Mouse (Mus musculus) neural tube, embryonic 14.5 days (tissue): ENCODE measurements around the gene Pan2. TPM values are rescaled to one million over a fixed set of nuclear protein-coding genes. Genes with fewer than 3 reads are reported as not detected.
"Not testable (repeated sequence)": the region's sequence is repeated elsewhere in the genome, so short reads cannot be mapped to it uniquely, and the experiment has no call there.

Experiments
- ATAC-seq: fragments of 200-750 bp; cut with Nextera tagmentation; 2 replicates; pipeline ENCODE4 v1.8.0; 2017; ENCODE audit warnings: low read depth, mild to moderate bottlenecking, moderate TSS enrichment, moderate library complexity
- H3K27ac ChIP-seq: fragments of 300-500 bp; sonication (generic); 2 replicates; pipeline ENCODE4 v1.5.1; 2014; ENCODE audit warnings: low read depth, mild to moderate bottlenecking, control low read depth, low read length, moderate library complexity, mixed read lengths
- H3K27me3 ChIP-seq: fragments of 300-500 bp; sonication (generic); 2 replicates; pipeline ENCODE4 v1.6.1; 2014; ENCODE audit warnings: low read length; ENCODE audit not compliant: control insufficient read depth, insufficient read depth
- H3K36me3 ChIP-seq: fragments of 300-500 bp; sonication (generic); 2 replicates; pipeline ENCODE4 v1.6.1; 2014; ENCODE audit warnings: low read length, mixed read lengths; ENCODE audit not compliant: control insufficient read depth, insufficient read depth
- H3K4me1 ChIP-seq: fragments of 300-500 bp; sonication (generic); 2 replicates; pipeline ENCODE4 v1.6.1; 2014; ENCODE audit warnings: low read length; ENCODE audit not compliant: control insufficient read depth, insufficient read depth
- H3K4me2 ChIP-seq: fragments of 300-500 bp; sonication (generic); 2 replicates; pipeline ENCODE4 v1.6.1; 2014; ENCODE audit warnings: mild to moderate bottlenecking, low read depth, low read length, control low read depth
- H3K4me3 ChIP-seq: fragments of 300-500 bp; sonication (generic); 2 replicates; pipeline ENCODE4 v1.5.1; 2014; ENCODE audit warnings: low read depth, low read length, control low read depth, mixed read lengths
- H3K9ac ChIP-seq: fragments of 300-500 bp; sonication (generic); replicated peaks from 2 replicates; pipeline ENCODE4 v1.6.1; 2014; ENCODE audit warnings: low read depth, mild to moderate bottlenecking, control low read depth, low read length, mixed read lengths
- H3K9me3 ChIP-seq: fragments of 300-500 bp; sonication (generic); 2 replicates; pipeline ENCODE4 v1.6.1; 2016; ENCODE audit warnings: low read length; ENCODE audit not compliant: control insufficient read depth
- WGBS: fragments of 180-500 bp; shearing (Covaris S2); extraction: QIAGEN DNeasy Blood & Tissue Kit; methylation state at CpG from one replicate; pipeline ENCODE4 v1.1.7; 2014; 5-methylcytosine and 5-hydroxymethylcytosine counted together
- polyA plus RNA-seq: library from polyadenylated mRNA; unstranded; fragments of >200 nt; fragmentation: Nextera tagmentation; extraction: Ambion mirVana; gene quantifications from 2 replicates; pipeline ENCODE4 v1.2.1, GENCODE M21; 2014

Pan2 gene
- 19.0 and 21.4 TPM in 2 replicates for polyA plus RNA-seq

- Histone ChIP-seq H3K4me3 (peak within 1 kb of the TSS; percentile 61), H3K9me3 (no peaks in the 10 kb centered on the region), H3K4me1 (peaks cover 17% of the 10 kb centered on the region), H3K36me3 (no peaks in the 10 kb centered on the region), H3K27ac (peak within 1 kb of the TSS; percentile 96), H3K4me2 (peak within 1 kb of the TSS; percentile 80), H3K27me3 (no peaks in the 10 kb centered on the region), H3K9ac (peak within 1 kb of the TSS; percentile 90)
- WGBS = 1% methylated on average over 37 of the region's 37 CpGs
- ATAC-seq = peak; percentile 99
Observed at GRCm38 (mm10) chr10:128303126-128304021, at the start of gene Pan2. TSS of gene Pan2 (plus strand) at chr10:128303335.

GRCm38 (mm10) chr10:128253677-128254255, 49.4 kb upstream of the Pan2 start, which contains the start of gene Apon:
TSS of gene Apon (plus strand) at chr10:128254096.
- Histone ChIP-seq H3K4me3 (no peak within 1 kb of the TSS), H3K9ac (no peak within 1 kb of the TSS), H3K4me1 (no peaks in the 10 kb centered on the region), H3K36me3 (peaks cover 16% of the 10 kb centered on the region), H3K27me3 (no peaks in the 10 kb centered on the region), H3K9me3 (no peaks in the 10 kb centered on the region), H3K27ac (no peak within 1 kb of the TSS), H3K4me2 (no peak within 1 kb of the TSS)
- ATAC-seq = no peak
- WGBS = 90% methylated on average over 4 of the region's 4 CpGs

GRCm38 (mm10) chr10:128255925-128256324, 47.2 kb upstream of the Pan2 start:
- Histone ChIP-seq H3K27ac (no peak overlapping the region), H3K4me1 (no peaks in the 10 kb centered on the region), H3K4me3 (no peak overlapping the region), H3K27me3 (no peaks in the 10 kb centered on the region), H3K9ac (no peak overlapping the region), H3K9me3 (no peaks in the 10 kb centered on the region), H3K4me2 (no peak overlapping the region), H3K36me3 (0 out of 2 replicates have a peak, but pooled peaks cover 4% of the 10 kb centered on the region)
- no peak for ATAC-seq
- 89% methylated on average over 8 of the region's 8 CpGs for WGBS

- ATAC-seq = no peak
- WGBS = 73% methylated on average over 8 of the region's 8 CpGs
- Histone ChIP-seq H3K9ac (no peak overlapping the region), H3K36me3 (0 out of 2 replicates have a peak, but pooled peaks cover 4% of the 10 kb centered on the region), H3K4me3 (no peak overlapping the region), H3K27ac (no peak overlapping the region), H3K4me2 (no peak overlapping the region), H3K9me3 (no peaks in the 10 kb centered on the region), H3K27me3 (no peaks in the 10 kb centered on the region), H3K4me1 (no peaks in the 10 kb centered on the region)
Observed at GRCm38 (mm10) chr10:128256328-128256727, 46.8 kb upstream of the Pan2 start.

- no peak for ATAC-seq
- Histone ChIP-seq H3K27me3 (no peaks in the 10 kb centered on the region), H3K9me3 (no peaks in the 10 kb centered on the region), H3K27ac (no peak overlapping the region), H3K36me3 (no peaks in the 10 kb centered on the region), H3K4me1 (no peaks in the 10 kb centered on the region), H3K4me2 (no peak overlapping the region), H3K9ac (no peak overlapping the region), H3K4me3 (no peak overlapping the region)
- 77% methylated on average over 4 of the region's 4 CpGs for WGBS
Observed at GRCm38 (mm10) chr10:128258953-128259352, 44.2 kb upstream of the Pan2 start.

GRCm38 (mm10) chr10:128259946-128260345, 43.2 kb upstream of the Pan2 start:
- Histone ChIP-seq H3K4me1 (no peaks in the 10 kb centered on the region), H3K9ac (no peak overlapping the region), H3K27ac (no peak overlapping the region), H3K36me3 (no peaks in the 10 kb centered on the region), H3K27me3 (no peaks in the 10 kb centered on the region), H3K4me3 (no peak overlapping the region), H3K4me2 (no peak overlapping the region), H3K9me3 (no peaks in the 10 kb centered on the region)
- 88% methylated on average over 5 of the region's 5 CpGs for WGBS
- no peak for ATAC-seq

- H3K27me3 ChIP-seq, H3K36me3 ChIP-seq, H3K4me3 ChIP-seq, H3K4me2 ChIP-seq, H3K27ac ChIP-seq, H3K9me3 ChIP-seq, ATAC-seq, H3K9ac ChIP-seq, H3K4me1 ChIP-seq: not testable (repeated sequence)
- WGBS = 90% methylated on average over 7 of the region's 7 CpGs
Observed at GRCm38 (mm10) chr10:128260376-128260775, 42.8 kb upstream of the Pan2 start.

- Histone ChIP-seq H3K36me3 (no peaks in the 10 kb centered on the region), H3K27ac (no peak overlapping the region), H3K4me3 (no peak overlapping the region), H3K9ac (no peak overlapping the region), H3K4me1 (no peaks in the 10 kb centered on the region), H3K9me3 (no peaks in the 10 kb centered on the region), H3K27me3 (no peaks in the 10 kb centered on the region), H3K4me2 (no peak overlapping the region)
- ATAC-seq = no peak
- 84% methylated on average over 22 of the region's 22 CpGs for WGBS
Observed at GRCm38 (mm10) chr10:128262300-128262699, 40.8 kb upstream of the Pan2 start.
